In genomic region chr10:81325781-81326180, GRCm38 (mm10) we compare ENCODE assay signal across 20 mouse cellular contexts. TPM values are rescaled to one million over a fixed set of nuclear protein-coding genes. Genes with fewer than 3 reads are reported as not detected.
DNase-seq lines count a peak whose midpoint lies in the region; ATAC-seq lines count a peak whose summit lies in the region.
"Had no signal": no experiment of that assay in that cellular context is flagged by ENCODE, and none has a peak within 500 bp of the region (broad histone marks: within the 10 kb centered on the region; RNA-seq: fewer than 3 reads in every experiment).

No protein-coding gene starts in this region.

- H3K27ac ChIP-seq in heart, embryonic 13.5 days (replicated peaks): peak overlapping the region; percentile 96; the same call in 1 of the 2 replicates
- H3K27ac ChIP-seq in heart, embryonic 12.5 days (ENCODE audit: poor library complexity, severe bottlenecking): no peak overlapping the region
- H3K27ac ChIP-seq in liver, embryonic 11.5 days (ENCODE audit: low read depth, low read length): peak overlapping the region; percentile 70; the same call in 1 of the 2 replicates
- H3K27ac ChIP-seq in limb, embryonic 10.5 days: 0 out of 2 replicates have a peak overlapping the region, but pooled peaks have one; percentile 11
- H3K27ac ChIP-seq: midbrain, embryonic 12.5 days had no signal

- no peak for ATAC-seq in cerebellum, adult (ENCODE audit: insufficient number of reproducible peaks, low FRiP score, low TSS enrichment)
- no peak for ATAC-seq in heart, embryonic 13.5 days (ENCODE audit: extremely low read depth, insufficient number of reproducible peaks, low FRiP score, low TSS enrichment)
- no peak for ATAC-seq in heart, embryonic 12.5 days (ENCODE audit: insufficient number of reproducible peaks, low FRiP score)
- ATAC-seq in liver, embryonic 11.5 days (replicated peaks; ENCODE audit: low FRiP score): no peak

- H3K36me3 ChIP-seq in heart, embryonic 13.5 days: peaks cover 57% of the 10 kb centered on the region
- peaks cover 52% of the 10 kb centered on the region for H3K36me3 ChIP-seq in heart, embryonic 12.5 days
- H3K36me3 ChIP-seq in liver, embryonic 11.5 days (ENCODE audit: control insufficient read depth, insufficient read depth, low read length): peaks cover 50% of the 10 kb centered on the region
- peaks cover 71% of the 10 kb centered on the region for H3K36me3 ChIP-seq in limb, embryonic 10.5 days

- H3K9me3 ChIP-seq in heart, embryonic 13.5 days: no peaks in the 10 kb centered on the region
- no peaks in the 10 kb centered on the region for H3K9me3 ChIP-seq in heart, embryonic 12.5 days (replicated peaks)
- no peaks in the 10 kb centered on the region for H3K9me3 ChIP-seq in liver, embryonic 11.5 days (ENCODE audit: control insufficient read depth, low read length)
- no peaks in the 10 kb centered on the region for H3K9me3 ChIP-seq in limb, embryonic 10.5 days (replicated peaks)
- H3K9me3 ChIP-seq: heart, embryonic 15.5 days; hindbrain, embryonic 15.5 days; lung, embryonic 15.5 days; midbrain, embryonic 12.5 days; neural tube, embryonic 15.5 days had no signal

- no peak overlapping the region for H3K9ac ChIP-seq in heart, embryonic 13.5 days
- no peak overlapping the region for H3K9ac ChIP-seq in heart, embryonic 12.5 days
- H3K9ac ChIP-seq in liver, embryonic 11.5 days (ENCODE audit: low read depth, low read length): no peak overlapping the region
- H3K9ac ChIP-seq: heart, embryonic 15.5 days; hindbrain, embryonic 15.5 days; lung, embryonic 15.5 days; midbrain, embryonic 12.5 days; neural tube, embryonic 15.5 days had no signal

- 90% methylated on average over 18 of the region's 18 CpGs for WGBS in heart, embryonic 13.5 days
- 94% methylated on average over 18 of the region's 18 CpGs for WGBS in heart, embryonic 12.5 days
- 91% methylated on average over 18 of the region's 18 CpGs for WGBS in liver, embryonic 11.5 days
- 95% methylated on average over 18 of the region's 18 CpGs for WGBS in limb, embryonic 10.5 days

- peak; percentile 34 for DNase-seq in cerebellum, adult 11-12 months
- DNase-seq in liver, embryonic 11.5 days (ENCODE audit: low spot score): no peak
- DNase-seq in liver: no peak
- DNase-seq in limb, embryonic 10.5 days (ENCODE audit: low spot score): no peak
- DNase-seq: adrenal gland, postnatal 14 days; cerebellum, adult 9-11 months; left cerebral cortex, postnatal 4 days; right cerebral cortex, adult 18-20 months; right cerebral cortex, postnatal 4 days; thymus, postnatal 25 days had no signal

- no peak overlapping the region for H3K4me2 ChIP-seq in heart, embryonic 13.5 days
- H3K4me2 ChIP-seq in heart, embryonic 12.5 days: no peak overlapping the region
- H3K4me2 ChIP-seq in liver, embryonic 11.5 days: no peak overlapping the region
- H3K4me2 ChIP-seq: heart, embryonic 15.5 days; hindbrain, embryonic 15.5 days; lung, embryonic 15.5 days; midbrain, embryonic 12.5 days; neural tube, embryonic 15.5 days had no signal

- no peaks in the 10 kb centered on the region for H3K27me3 ChIP-seq in heart, embryonic 13.5 days (replicated peaks)
- H3K27me3 ChIP-seq in heart, embryonic 12.5 days (replicated peaks): no peaks in the 10 kb centered on the region
- H3K27me3 ChIP-seq in liver, embryonic 11.5 days (replicated peaks; ENCODE audit: control insufficient read depth, insufficient read depth, low read length): no peaks in the 10 kb centered on the region
- no peaks in the 10 kb centered on the region for H3K27me3 ChIP-seq in limb, embryonic 10.5 days (ENCODE audit: low read depth, poor library complexity, severe bottlenecking)
- H3K27me3 ChIP-seq: heart, embryonic 15.5 days; hindbrain, embryonic 15.5 days; lung, embryonic 15.5 days had no signal

- H3K4me3 ChIP-seq in heart, embryonic 13.5 days: no peak overlapping the region
- H3K4me3 ChIP-seq in heart, embryonic 12.5 days: no peak overlapping the region
- H3K4me3 ChIP-seq in liver, embryonic 11.5 days (ENCODE audit: low read depth, low read length): no peak overlapping the region
- H3K4me3 ChIP-seq in limb, embryonic 10.5 days: no peak overlapping the region
- H3K4me3 ChIP-seq: heart, embryonic 15.5 days; hindbrain, embryonic 15.5 days; lung, embryonic 15.5 days; neural tube, embryonic 15.5 days had no signal

- peaks cover 61% of the 10 kb centered on the region for H3K4me1 ChIP-seq in heart, embryonic 13.5 days
- peaks cover 55% of the 10 kb centered on the region for H3K4me1 ChIP-seq in heart, embryonic 12.5 days (replicated peaks)
- H3K4me1 ChIP-seq in liver, embryonic 11.5 days (replicated peaks; ENCODE audit: control insufficient read depth, insufficient read depth, low read length): peaks cover 39% of the 10 kb centered on the region
- peaks cover 57% of the 10 kb centered on the region for H3K4me1 ChIP-seq in limb, embryonic 10.5 days

RNA-seq across cellular contexts. Expression of gene Tbxa2r, which starts 2.8 kb away (rescaled TPM):
- 13.6 and 14.7 TPM in 2 replicates for polyA plus RNA-seq in heart, embryonic 13.5 days (2015; fragmentation: Nextera tagmentation; extraction: Ambion mirVana)
- polyA plus RNA-seq in heart, embryonic 12.5 days (2016; fragmentation: Nextera tagmentation; extraction: Ambion mirVana): 13.4 TPM in 2 replicates
- 7.8 and 7.9 TPM in 2 replicates for polyA plus RNA-seq in liver, embryonic 11.5 days (2014; fragmentation: Nextera tagmentation; extraction: Ambion mirVana)
- 3.2 and 3.6 TPM in 2 replicates for polyA plus RNA-seq in limb, embryonic 10.5 days (2016; fragmentation: Nextera tagmentation; extraction: Ambion mirVana)

RNA-seq across cellular contexts. Expression of gene Cactin, which starts 4.9 kb away (rescaled TPM):
- 25.6 and 28.2 TPM in 2 replicates for polyA plus RNA-seq in heart, embryonic 13.5 days (2015; fragmentation: Nextera tagmentation; extraction: Ambion mirVana)
- 37.3 and 40.3 TPM in 2 replicates for polyA plus RNA-seq in heart, embryonic 12.5 days (2016; fragmentation: Nextera tagmentation; extraction: Ambion mirVana)
- polyA plus RNA-seq in liver, embryonic 11.5 days (2014; fragmentation: Nextera tagmentation; extraction: Ambion mirVana): 49.9 and 51.9 TPM in 2 replicates
- 62.5 and 67.7 TPM in 2 replicates for polyA plus RNA-seq in limb, embryonic 10.5 days (2016; fragmentation: Nextera tagmentation; extraction: Ambion mirVana)

RNA-seq across cellular contexts. Expression of gene Gipc3, which starts 17.3 kb away (rescaled TPM):
- 0.06 TPM in 1 of 2 replicates, not detected in the other for polyA plus RNA-seq in heart, embryonic 13.5 days (2015; fragmentation: Nextera tagmentation; extraction: Ambion mirVana)
- polyA plus RNA-seq in heart, embryonic 12.5 days (2016; fragmentation: Nextera tagmentation; extraction: Ambion mirVana): not detected in 2 replicates
- not detected in 2 replicates for polyA plus RNA-seq in liver, embryonic 11.5 days (2014; fragmentation: Nextera tagmentation; extraction: Ambion mirVana)
- 0.09 TPM in 1 of 2 replicates, not detected in the other for polyA plus RNA-seq in limb, embryonic 10.5 days (2016; fragmentation: Nextera tagmentation; extraction: Ambion mirVana)
- polyA plus RNA-seq: forebrain, embryonic 11.5 days; heart, embryonic 15.5 days; hindbrain, embryonic 15.5 days; midbrain, embryonic 12.5 days; neural tube, embryonic 15.5 days; stomach, embryonic 14.5 days had no signal

RNA-seq across cellular contexts. Expression of gene Hmg20b, which starts 24.5 kb away (rescaled TPM):
- 81.9 and 90.9 TPM in 2 replicates for polyA plus RNA-seq in heart, embryonic 13.5 days (2015; fragmentation: Nextera tagmentation; extraction: Ambion mirVana)
- 107 and 109 TPM in 2 replicates for polyA plus RNA-seq in heart, embryonic 12.5 days (2016; fragmentation: Nextera tagmentation; extraction: Ambion mirVana)
- 68.6 and 69.2 TPM in 2 replicates for polyA plus RNA-seq in liver, embryonic 11.5 days (2014; fragmentation: Nextera tagmentation; extraction: Ambion mirVana)
- polyA plus RNA-seq in limb, embryonic 10.5 days (2016; fragmentation: Nextera tagmentation; extraction: Ambion mirVana): 99.6 and 114 TPM in 2 replicates

RNA-seq across cellular contexts. Expression of gene Mfsd12, which starts 31.5 kb away (rescaled TPM):
- polyA plus RNA-seq in heart, embryonic 13.5 days (2015; fragmentation: Nextera tagmentation; extraction: Ambion mirVana): 10.7 and 11.1 TPM in 2 replicates
- polyA plus RNA-seq in heart, embryonic 12.5 days (2016; fragmentation: Nextera tagmentation; extraction: Ambion mirVana): 13.0 and 13.4 TPM in 2 replicates
- 11.2 TPM in 2 replicates for polyA plus RNA-seq in liver, embryonic 11.5 days (2014; fragmentation: Nextera tagmentation; extraction: Ambion mirVana)
- 7.6 and 8.8 TPM in 2 replicates for polyA plus RNA-seq in limb, embryonic 10.5 days (2016; fragmentation: Nextera tagmentation; extraction: Ambion mirVana)
